Mouse (Mus musculus): ENCODE data around the gene Slc38a9.

DNA sequence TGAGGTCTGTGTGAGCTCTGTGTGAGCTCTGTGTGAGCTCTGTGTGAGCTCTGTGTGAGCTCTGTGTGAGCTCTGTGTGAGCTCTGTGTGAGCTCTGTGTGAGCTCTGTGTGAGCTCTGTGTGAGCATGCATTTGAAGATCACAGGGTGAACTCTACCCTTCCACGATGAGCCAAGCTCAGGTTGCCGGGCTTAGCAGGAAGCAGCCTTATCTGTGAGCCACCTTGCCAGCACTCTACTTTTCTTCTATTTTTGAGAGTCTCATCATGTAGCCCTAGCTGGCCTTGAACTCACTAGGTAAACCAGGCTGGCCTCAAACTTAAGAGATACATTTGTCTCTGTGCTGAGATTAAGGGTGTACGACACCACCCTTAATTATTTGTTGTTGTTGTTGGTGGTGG is 24.1 kb upstream of the Slc38a9 start:
- TF ChIP-seq CTCF (IDR thresholded peaks at IDR 0.05; ENCODE audit: extremely low read depth, insufficient read depth, low read length) (no peak), POLR2A (IDR thresholded peaks at IDR 0.05; ENCODE audit: extremely low read depth, insufficient read depth, low read length) (no peak)
